Mouse (Mus musculus) erythroblast, adult 5-6 weeks (primary cell): ENCODE results near the gene Cd33. TPM values are rescaled to one million over a fixed set of nuclear protein-coding genes. Genes with fewer than 3 reads are reported as not detected.
A peak's percentile ranks its signal among the peaks of the same experiment; 100 is the strongest.

ENCODE experiments used
- ATAC-seq: replicated peaks from 2 replicates; pipeline ENCODE4 v1.8.0; 2016; ENCODE audit warnings: moderate number of reproducible peaks, mild to moderate bottlenecking, moderate TSS enrichment, inconsistent platforms; ENCODE audit not compliant: poor library complexity, low FRiP score, severe bottlenecking
- total RNA-seq, 2 experiments: library from RNA; stranded (forward) in 1 of 2; stranded (reverse) in 1 of 2; fragments of 150-400 nt in 1 of 2; fragments of 200-764, 138-1000 nt in 1 of 2; gene quantifications; 2 replicates each; pipeline versions ENCODE4 v1.2.3 to v1.2.4; 2015 to 2017; ENCODE audit warnings: low replicate concordance in 2 of 2

The Cd33 gene
- total RNA-seq (2015; ENCODE audit: low replicate concordance): 20.8 and 23.8 TPM in 2 replicates
- 9.1 and 12.0 TPM in 2 replicates for total RNA-seq (2017; ENCODE audit: low replicate concordance)

GRCm38 (mm10) chr7:43544225-43544977 lies at the start of gene Cd33:
Gene Cd33 (minus strand): TSS chr7:43544428.
- no peak for ATAC-seq

- ATAC-seq: no peak
Measured at GRCm38 (mm10) chr7:43584790-43585189, 40.6 kb upstream of the Cd33 start.

GRCm38 (mm10) chr7:43580526-43580925 lies 36.3 kb upstream of the Cd33 start:
- ATAC-seq: no peak

GRCm38 (mm10) chr7:43579440-43580171 lies 35.4 kb upstream of the Cd33 start, which contains the start of gene Zfp719:
Gene Zfp719 (plus strand): TSS chr7:43579610.
- peak; percentile 86 for ATAC-seq

GRCm38 (mm10) chr7:43571216-43571615 lies 27.0 kb upstream of the Cd33 start:
- no peak for ATAC-seq

GRCm38 (mm10) chr7:43563300-43563699 lies 19.1 kb upstream of the Cd33 start:
- no peak for ATAC-seq

GRCm38 (mm10) chr7:43562651-43563070 lies 18.4 kb upstream of the Cd33 start:
- no peak for ATAC-seq

GRCm38 (mm10) chr7:43562006-43562633 lies 17.9 kb upstream of the Cd33 start, which contains the start of gene Zfp658:
Gene Zfp658 (plus strand): TSS chr7:43562256.
- ATAC-seq: no peak

- no peak for ATAC-seq
Measured at GRCm38 (mm10) chr7:43556901-43557300, 12.7 kb upstream of the Cd33 start.

GRCm38 (mm10) chr7:43555351-43555750 lies 11.1 kb upstream of the Cd33 start:
- no peak for ATAC-seq

- ATAC-seq: no peak
Measured at GRCm38 (mm10) chr7:43554550-43554949, 10.3 kb upstream of the Cd33 start.

GRCm38 (mm10) chr7:43553153-43553552 lies 8.9 kb upstream of the Cd33 start:
- ATAC-seq: no peak

GRCm38 (mm10) chr7:43548206-43548605 lies 4.0 kb upstream of the Cd33 start:
- no peak for ATAC-seq

- no peak for ATAC-seq
Measured at GRCm38 (mm10) chr7:43547666-43548065, 3.4 kb upstream of the Cd33 start.

- ATAC-seq: no peak
Measured at GRCm38 (mm10) chr7:43545656-43546545, 1.7 kb upstream of the Cd33 start.

GRCm38 (mm10) chr7:43538524-43538923 lies 5.7 kb downstream of the Cd33 start:
- no peak for ATAC-seq

GRCm38 (mm10) chr7:43532936-43533505 lies 11.2 kb downstream of the Cd33 start:
- no peak for ATAC-seq

GRCm38 (mm10) chr7:43530216-43530785 lies 13.9 kb downstream of the Cd33 start:
- ATAC-seq: no peak

- ATAC-seq: no peak
Measured at GRCm38 (mm10) chr7:43525313-43525712, 18.9 kb downstream of the Cd33 start.
